Mouse (Mus musculus) limb, embryonic 13.5 days (tissue): ENCODE data around the gene Rfk. TPM values are rescaled to one million over a fixed set of nuclear protein-coding genes. Genes with fewer than 3 reads are reported as not detected.

Source experiments
- ATAC-seq: fragments of 200-750 bp; cut with Nextera tagmentation; 2 replicates; pipeline ENCODE4 v1.8.0; 2017; ENCODE audit warnings: low read depth, moderate number of reproducible peaks, moderate TSS enrichment; ENCODE audit not compliant: low FRiP score
- H3K27ac ChIP-seq: fragments of 300-500 bp; sonication (generic); 2 replicates; pipeline ENCODE4 v1.5.1; 2015; ENCODE audit warnings: inconsistent platforms, mild to moderate bottlenecking, moderate library complexity
- H3K27me3 ChIP-seq: fragments of 300-500 bp; sonication (generic); 2 replicates; pipeline ENCODE4 v1.6.1; 2015; ENCODE audit warnings: mild to moderate bottlenecking, inconsistent platforms
- H3K36me3 ChIP-seq: fragments of 300-500 bp; sonication (generic); 2 replicates; pipeline ENCODE4 v1.6.1; 2015; ENCODE audit warnings: inconsistent platforms, mild to moderate bottlenecking, moderate library complexity
- H3K4me1 ChIP-seq: fragments of 300-500 bp; sonication (generic); 2 replicates; pipeline ENCODE4 v1.6.1; 2015; ENCODE audit warnings: inconsistent platforms
- H3K4me2 ChIP-seq: fragments of 300-500 bp; sonication (generic); replicated peaks from 2 replicates; pipeline ENCODE4 v1.6.1; 2015; ENCODE audit warnings: inconsistent platforms, mild to moderate bottlenecking, moderate library complexity
- H3K4me3 ChIP-seq: fragments of 300-500 bp; sonication (generic); 2 replicates; pipeline ENCODE4 v1.5.1; 2015; ENCODE audit warnings: moderate library complexity, mild to moderate bottlenecking, inconsistent platforms
- H3K9ac ChIP-seq: fragments of 300-500 bp; sonication (generic); 2 replicates; pipeline ENCODE4 v1.6.1; 2015; ENCODE audit warnings: mild to moderate bottlenecking, inconsistent platforms
- H3K9me3 ChIP-seq: fragments of 300-500 bp; sonication (generic); 2 replicates; pipeline ENCODE4 v1.6.1; 2016; ENCODE audit warnings: inconsistent platforms
- whole genome bisulfite sequencing: fragments of 180-500 bp; shearing (Covaris S2); methylation state at CpG from one replicate; pipeline ENCODE4 v1.1.7; 2015; 5-methylcytosine and 5-hydroxymethylcytosine counted together
- polyA plus RNA-seq: library from polyadenylated mRNA; unstranded; fragments of >200 nt; fragmentation: Nextera tagmentation; extraction: Ambion mirVana; gene quantifications from 2 replicates; pipeline ENCODE4 v1.2.1, GENCODE M21; 2015

The Rfk gene
- polyA plus RNA-seq, 1 experiment from 2014 or later, result 72.0 TPM

GRCm38 (mm10) chr19:17359315-17359890 lies 34.4 kb upstream of the Rfk start:
- no peaks in the 10 kb centered on the region for H3K36me3 ChIP-seq
- no peak overlapping the region for H3K27ac ChIP-seq
- H3K9ac ChIP-seq, result no peak overlapping the region
- 0 out of 2 replicates have a peak, but pooled peaks cover 9% of the 10 kb centered on the region for H3K4me1 ChIP-seq
- 87% methylated on average over 14 of the region's 14 CpGs for WGBS
- ATAC-seq, result no peak
- H3K4me3 ChIP-seq, result no peak overlapping the region
- H3K27me3 ChIP-seq, result peaks cover 11% of the 10 kb centered on the region
- H3K4me2 ChIP-seq, result no peak overlapping the region
- H3K9me3 ChIP-seq, result no peaks in the 10 kb centered on the region

DNA sequence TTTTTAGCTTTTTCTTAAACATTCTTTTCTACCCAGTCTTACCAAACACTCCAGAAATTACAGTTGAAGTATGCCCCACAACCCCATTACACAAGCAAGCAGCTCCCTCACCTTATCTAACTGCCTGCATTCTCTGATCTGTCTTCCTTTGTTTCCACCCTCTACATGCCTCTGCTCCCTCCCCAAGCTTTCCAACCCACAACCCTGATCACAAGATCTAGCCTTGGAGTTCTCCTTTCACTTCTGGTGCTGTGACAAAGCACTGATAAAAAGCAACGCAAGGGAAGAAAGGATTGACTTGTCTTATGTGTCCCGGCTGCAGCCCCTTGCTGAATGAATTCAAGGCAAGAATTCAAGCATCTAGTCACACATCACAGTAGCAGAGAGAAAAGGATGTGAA lies 32.7 kb upstream of the Rfk start:
- 89% methylated on average over 2 of the region's 2 CpGs for WGBS
- peaks cover 7% of the 10 kb centered on the region for H3K27me3 ChIP-seq
- H3K4me1 ChIP-seq, result 0 out of 2 replicates have a peak, but pooled peaks cover 3% of the 10 kb centered on the region
- H3K9ac ChIP-seq, result no peak overlapping the region
- no peak for ATAC-seq
- H3K4me2 ChIP-seq, result no peak overlapping the region
- H3K27ac ChIP-seq, result no peak overlapping the region
- H3K4me3 ChIP-seq, result no peak overlapping the region
- H3K9me3 ChIP-seq, result no peaks in the 10 kb centered on the region
- no peaks in the 10 kb centered on the region for H3K36me3 ChIP-seq

GRCm38 (mm10) chr19:17364741-17365140 lies 29.1 kb upstream of the Rfk start:
- WGBS, result 43% methylated on average over 3 of the region's 3 CpGs
- Histone ChIP-seq H3K27ac (no peak overlapping the region), H3K9ac (no peak overlapping the region)

DNA sequence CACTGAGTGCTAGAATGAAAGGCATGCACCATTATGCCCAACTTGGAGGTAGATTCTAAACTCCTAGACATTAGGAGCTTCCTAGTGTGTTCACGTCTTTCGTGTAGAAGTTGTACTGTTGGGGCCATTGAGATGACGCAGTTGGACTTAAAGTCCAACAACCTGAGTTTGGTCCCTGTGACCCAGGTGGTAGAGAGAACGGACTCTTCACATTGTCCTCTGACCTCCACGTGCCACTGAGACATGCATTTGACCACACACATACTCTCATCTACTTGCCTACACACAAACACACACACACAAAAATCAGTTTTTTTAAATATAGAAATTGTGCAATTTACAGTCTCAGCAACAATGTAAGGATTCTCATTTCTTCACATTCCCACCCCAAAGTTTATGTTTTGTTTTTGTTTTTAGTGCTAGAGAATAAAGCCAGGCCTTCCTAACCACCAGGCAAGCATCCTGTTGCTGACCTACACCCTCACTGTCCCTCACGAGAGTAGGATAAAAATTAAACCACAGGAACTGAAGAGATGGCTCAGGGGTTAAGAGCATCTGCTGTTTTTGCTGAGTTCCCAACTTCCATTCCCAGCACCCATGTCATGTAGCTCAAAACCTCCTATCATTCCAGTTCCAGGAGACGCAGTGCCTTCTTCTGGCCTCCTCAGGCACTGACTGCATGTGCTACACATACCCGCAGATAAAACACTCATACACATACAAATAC lies 27.3 kb upstream of the Rfk start:
- Histone ChIP-seq H3K36me3 (no peaks in the 10 kb centered on the region), H3K4me3 (no peak overlapping the region), H3K9me3 (no peaks in the 10 kb centered on the region), H3K9ac (no peak overlapping the region), H3K27me3 (no peaks in the 10 kb centered on the region), H3K4me2 (no peak overlapping the region), H3K4me1 (no peaks in the 10 kb centered on the region), H3K27ac (no peak overlapping the region)
- 92% methylated on average over 8 of the region's 8 CpGs for WGBS
- no peak for ATAC-seq

More at GRCm38 (mm10) chr19:17364741-17365140, 29.1 kb upstream of the Rfk start:
- Histone ChIP-seq H3K4me2 (no peak overlapping the region), H3K4me1 (no peaks in the 10 kb centered on the region), H3K36me3 (no peaks in the 10 kb centered on the region), H3K4me3 (no peak overlapping the region), H3K9me3 (no peaks in the 10 kb centered on the region), H3K27me3 (no peaks in the 10 kb centered on the region)
- ATAC-seq, result no peak

- no peak overlapping the region for H3K9ac ChIP-seq
- no peak for ATAC-seq
- no peaks in the 10 kb centered on the region for H3K36me3 ChIP-seq
- no peak overlapping the region for H3K4me2 ChIP-seq
- H3K27me3 ChIP-seq, result no peaks in the 10 kb centered on the region
- H3K9me3 ChIP-seq, result no peaks in the 10 kb centered on the region
- 87% methylated on average over 9 of the region's 9 CpGs for WGBS
- H3K4me1 ChIP-seq, result no peaks in the 10 kb centered on the region
- no peak overlapping the region for H3K27ac ChIP-seq
- no peak overlapping the region for H3K4me3 ChIP-seq
Observed at GRCm38 (mm10) chr19:17368557-17368956, 25.3 kb upstream of the Rfk start.

DNA sequence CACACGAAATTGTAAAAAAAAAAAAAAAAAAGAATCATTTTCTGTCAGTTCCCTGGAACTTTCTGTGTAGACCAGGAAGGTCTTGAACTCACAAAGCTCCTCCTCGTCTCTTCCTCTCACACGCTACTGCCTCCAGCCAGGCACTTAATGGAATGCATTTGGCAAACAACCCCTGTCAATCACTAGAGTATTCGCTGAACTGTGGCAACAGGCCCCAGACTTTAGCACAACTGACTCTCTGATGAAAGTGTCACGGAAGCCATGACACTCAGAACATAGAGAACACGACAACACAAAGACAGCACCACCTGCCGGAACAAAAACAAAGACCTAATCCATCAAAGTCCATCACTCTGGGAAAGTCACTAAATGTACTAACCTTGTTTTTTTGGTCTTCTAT lies 24.3 kb upstream of the Rfk start:
- Histone ChIP-seq H3K4me1 (no peaks in the 10 kb centered on the region), H3K27me3 (no peaks in the 10 kb centered on the region), H3K4me2 (no peak overlapping the region), H3K9ac (no peak overlapping the region), H3K27ac (no peak overlapping the region), H3K9me3 (no peaks in the 10 kb centered on the region), H3K36me3 (no peaks in the 10 kb centered on the region), H3K4me3 (no peak overlapping the region)
- WGBS, result 75% methylated on average over 7 of the region's 7 CpGs
- ATAC-seq, result no peak

DNA sequence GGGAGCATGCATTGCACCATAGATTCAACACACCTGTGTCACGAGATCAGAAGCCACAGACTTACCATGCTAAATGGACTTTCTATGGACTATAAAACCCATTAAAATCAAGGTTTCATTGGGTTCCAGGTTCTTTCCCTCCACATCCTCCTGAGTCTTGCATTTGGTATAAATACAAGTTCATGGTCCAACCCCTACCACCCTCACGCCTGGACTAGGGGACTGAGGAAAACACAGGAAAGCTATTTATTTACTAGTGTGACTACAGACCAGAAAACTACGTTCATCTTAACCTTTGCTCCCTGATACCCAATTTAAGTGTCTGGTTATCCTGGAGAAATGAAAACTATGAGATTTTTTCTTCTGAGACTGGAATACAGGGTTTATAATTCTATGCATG lies 21.1 kb upstream of the Rfk start, which contains the start of gene Gcnt1:
TSS of gene Gcnt1 (minus strand) at position 144 of the 400 bp plus-strand sequence.
- no peak for ATAC-seq
- no peaks in the 10 kb centered on the region for H3K4me1 ChIP-seq
- no peak within 1 kb of the TSS for H3K4me3 ChIP-seq
- H3K36me3 ChIP-seq, result no peaks in the 10 kb centered on the region
- H3K9ac ChIP-seq, result no peak within 1 kb of the TSS
- H3K9me3 ChIP-seq, result no peaks in the 10 kb centered on the region
- 83% methylated on average over 3 of the region's 3 CpGs for WGBS
- H3K27me3 ChIP-seq, result no peaks in the 10 kb centered on the region
- H3K4me2 ChIP-seq, result no peak within 1 kb of the TSS
- H3K27ac ChIP-seq, result no peak within 1 kb of the TSS

DNA sequence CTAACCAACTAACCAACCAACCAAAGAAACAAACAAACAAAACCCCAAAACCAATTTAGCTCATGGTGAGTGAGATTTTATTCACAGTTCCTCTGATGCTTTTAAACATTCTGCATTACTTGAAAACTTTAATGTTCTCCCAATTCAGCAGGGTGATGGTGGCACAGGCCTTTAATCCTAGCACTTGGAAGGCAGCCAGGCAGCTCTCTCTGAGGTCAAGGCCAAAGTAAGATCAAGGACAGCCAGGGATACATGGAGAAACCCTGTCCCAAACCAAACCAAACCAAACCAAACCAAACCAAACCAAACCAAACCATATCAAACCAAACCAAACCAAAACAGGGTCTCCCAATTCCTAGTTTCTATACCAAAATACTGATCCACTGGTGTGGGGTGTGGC lies 15.0 kb upstream of the Rfk start:
- no peak for ATAC-seq
- H3K27me3 ChIP-seq, result no peaks in the 10 kb centered on the region
- no peaks in the 10 kb centered on the region for H3K36me3 ChIP-seq
- no peak overlapping the region for H3K4me3 ChIP-seq
- no peaks in the 10 kb centered on the region for H3K9me3 ChIP-seq
- no peaks in the 10 kb centered on the region for H3K4me1 ChIP-seq
- H3K4me2 ChIP-seq, result no peak overlapping the region
- H3K9ac ChIP-seq, result no peak overlapping the region
- H3K27ac ChIP-seq, result no peak overlapping the region

DNA sequence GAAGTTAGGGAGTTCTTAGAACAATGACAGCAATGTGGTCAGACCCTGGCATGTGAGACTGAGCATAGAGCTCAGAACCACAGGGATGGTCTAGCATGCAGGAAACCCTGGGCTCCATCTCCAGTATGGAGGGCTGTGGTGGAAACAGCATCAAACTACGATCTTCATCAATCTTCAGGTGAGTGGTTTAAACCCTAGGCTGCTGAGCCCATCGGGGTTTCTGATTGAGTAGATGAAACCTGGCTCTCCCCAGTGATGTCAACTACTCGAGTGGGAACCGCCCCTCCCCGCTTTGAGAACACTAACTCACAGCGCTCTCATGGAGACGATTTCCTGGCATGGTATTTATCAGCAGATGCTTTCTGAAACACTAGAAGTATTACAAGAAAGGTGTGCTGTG lies 13.3 kb upstream of the Rfk start:
- 66% methylated on average over 7 of the region's 7 CpGs for WGBS

DNA sequence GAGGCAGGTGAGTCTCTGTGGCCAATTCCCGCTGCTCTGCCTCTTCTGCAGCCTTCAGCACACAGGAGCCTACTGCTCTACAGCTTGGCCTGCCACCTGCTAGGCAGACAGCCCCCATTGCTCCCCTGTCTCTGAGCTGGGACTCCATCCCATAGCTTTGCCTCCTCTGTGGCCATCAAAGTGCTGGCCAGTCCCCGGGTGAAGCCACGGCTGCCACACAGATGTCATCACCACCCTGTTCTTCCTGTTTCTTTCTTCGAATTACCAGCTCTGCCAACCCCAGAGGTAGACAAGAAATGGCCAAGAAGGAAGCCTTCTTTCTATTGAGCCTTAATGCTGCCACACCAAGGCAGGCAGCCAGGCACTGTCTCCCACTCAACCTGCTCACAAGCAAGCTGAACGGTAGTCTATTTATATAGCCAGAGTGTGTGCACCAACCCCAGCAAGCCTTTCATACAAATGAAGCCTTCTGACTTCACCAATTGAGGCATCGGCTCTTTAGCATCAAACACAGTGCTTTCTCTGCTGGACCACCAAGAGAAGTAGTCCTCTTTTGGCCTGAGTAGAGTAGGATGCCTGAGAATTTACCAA lies 10.9 kb upstream of the Rfk start:
- no peak overlapping the region for H3K4me2 ChIP-seq
- no peaks in the 10 kb centered on the region for H3K4me1 ChIP-seq
- no peak overlapping the region for H3K9ac ChIP-seq
- no peak overlapping the region for H3K4me3 ChIP-seq
- H3K27me3 ChIP-seq, result no peaks in the 10 kb centered on the region
- ATAC-seq, result no peak
- no peaks in the 10 kb centered on the region for H3K36me3 ChIP-seq
- no peaks in the 10 kb centered on the region for H3K9me3 ChIP-seq
- H3K27ac ChIP-seq, result no peak overlapping the region
- 87% methylated on average over 6 of the region's 6 CpGs for WGBS

More for the DNA sequence above, 13.3 kb upstream of the Rfk start:
- H3K9me3 ChIP-seq, result no peaks in the 10 kb centered on the region
- H3K27me3 ChIP-seq, result no peaks in the 10 kb centered on the region
- no peak overlapping the region for H3K27ac ChIP-seq
- no peak for ATAC-seq
- no peaks in the 10 kb centered on the region for H3K4me1 ChIP-seq
- no peak overlapping the region for H3K4me2 ChIP-seq
- no peak overlapping the region for H3K9ac ChIP-seq
- no peak overlapping the region for H3K4me3 ChIP-seq
- H3K36me3 ChIP-seq, result no peaks in the 10 kb centered on the region

DNA sequence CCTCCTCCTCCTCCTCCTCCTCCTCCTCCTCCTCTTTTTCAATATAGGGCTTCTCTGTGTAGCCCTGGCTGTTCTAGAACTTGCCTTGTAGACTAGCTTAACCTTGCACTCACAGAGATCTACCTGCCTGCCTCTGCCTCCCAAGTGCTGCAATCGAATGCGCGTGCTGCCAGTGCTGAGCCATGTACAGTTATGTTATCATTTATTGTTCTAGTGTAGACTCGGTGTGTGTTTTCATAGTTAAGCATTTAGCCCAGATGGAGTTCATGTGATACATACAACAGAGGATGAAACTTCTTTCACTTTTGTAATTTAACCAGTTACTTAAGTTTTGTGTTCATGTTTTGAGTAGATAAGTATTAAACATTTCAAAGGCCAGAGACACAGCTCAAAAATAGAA lies 8.8 kb upstream of the Rfk start:
- Histone ChIP-seq H3K4me3 (no peak overlapping the region), H3K27me3 (0 out of 2 replicates have a peak, but pooled peaks cover 3% of the 10 kb centered on the region), H3K36me3 (no peaks in the 10 kb centered on the region), H3K4me1 (no peaks in the 10 kb centered on the region), H3K9ac (no peak overlapping the region), H3K4me2 (no peak overlapping the region), H3K27ac (no peak overlapping the region), H3K9me3 (no peaks in the 10 kb centered on the region)
- 93% methylated on average over 4 of the region's 4 CpGs for WGBS
- ATAC-seq, result no peak

DNA sequence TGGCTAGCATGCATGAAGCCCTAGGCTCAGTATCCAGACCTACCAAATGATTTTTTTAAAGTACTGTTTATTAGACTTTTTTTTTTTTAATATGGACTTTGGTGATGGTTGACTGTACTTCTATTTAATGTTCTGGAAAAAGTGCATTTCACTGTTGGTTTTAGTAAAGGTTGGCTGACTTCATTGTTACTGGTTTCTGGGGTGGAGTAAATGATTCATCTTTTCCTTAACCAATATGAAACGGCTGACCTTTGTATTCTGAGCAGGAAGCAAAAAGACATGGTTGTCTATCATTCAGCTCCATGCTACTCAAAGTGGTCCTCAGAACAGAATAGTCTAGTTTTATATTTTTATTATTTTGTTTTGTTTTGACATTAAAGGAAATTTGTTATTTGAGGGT lies 8.4 kb upstream of the Rfk start:
- 0 out of 2 replicates have a peak, but pooled peaks cover 3% of the 10 kb centered on the region for H3K27me3 ChIP-seq
- no peaks in the 10 kb centered on the region for H3K36me3 ChIP-seq
- WGBS, result 72% methylated on average over 1 of the region's 1 CpGs
- no peak overlapping the region for H3K27ac ChIP-seq
- H3K4me3 ChIP-seq, result no peak overlapping the region
- H3K4me2 ChIP-seq, result no peak overlapping the region
- no peak overlapping the region for H3K9ac ChIP-seq
- no peaks in the 10 kb centered on the region for H3K9me3 ChIP-seq
- H3K4me1 ChIP-seq, result no peaks in the 10 kb centered on the region
- ATAC-seq, result no peak
